8 mouse cellular contexts compared by ENCODE assay signal in the genomic region with DNA sequence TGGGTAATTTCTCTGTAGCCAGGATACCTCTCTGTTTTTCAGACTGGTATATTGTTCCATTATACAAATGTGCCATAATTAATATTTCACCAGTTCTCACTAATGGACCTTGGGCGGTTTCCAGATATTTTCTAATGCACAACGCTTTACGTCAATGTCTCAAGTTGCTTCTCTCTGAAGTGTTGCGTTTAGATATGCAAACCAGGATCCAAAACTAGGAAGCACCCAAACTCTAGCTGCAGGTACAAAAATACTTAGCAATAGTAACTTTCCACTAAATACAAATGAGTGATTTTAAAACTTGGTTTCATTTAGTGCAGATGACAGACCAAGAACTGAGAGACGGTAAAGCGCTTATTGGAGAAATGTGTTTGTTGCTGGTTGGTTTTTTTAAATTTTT. TPM values are rescaled to one million over a fixed set of nuclear protein-coding genes. Genes with fewer than 3 reads are reported as not detected.
A peak's percentile ranks its signal among the peaks of the same experiment; 100 is the strongest.
DNase-seq lines count a peak whose midpoint lies in the region; ATAC-seq and TF ChIP-seq lines count a peak whose summit lies in the region.

No protein-coding gene starts in this region.

- H3K9me3 ChIP-seq in neural tube, embryonic 15.5 days (replicated peaks) = no peaks in the 10 kb centered on the region

- no peaks in the 10 kb centered on the region for H3K27me3 ChIP-seq in neural tube, embryonic 15.5 days (replicated peaks)

- 5% methylated on average over 6 of the region's 6 CpGs for WGBS in neural tube, embryonic 15.5 days

- H3K36me3 ChIP-seq in neural tube, embryonic 15.5 days = no peaks in the 10 kb centered on the region

- DNase-seq in layer of hippocampus, adult 2 months (ENCODE audit: low spot score in 2 of 2) = no peak
- DNase-seq in layer of hippocampus, adult 9-10 months (ENCODE audit: low spot score) = no peak
- peak; percentile 11 for DNase-seq in c-Kit-negative CD71-positive TER-119-positive erythroid progenitor cells, embryonic 14.5 days (ENCODE audit: low read depth, low spot score)
- DNase-seq in induced T-regulatory cell, adult 2 months (ENCODE audit: low read depth) = peak; percentile 41
- DNase-seq in embryo, embryonic 11 days = no peak
- DNase-seq in left cerebral cortex, adult 11 months (ENCODE audit: low spot score) = no peak

- ATAC-seq in neural tube, embryonic 15.5 days (ENCODE audit: low FRiP score) = no peak
- no peak for ATAC-seq in megakaryocyte-erythroid progenitor cell, adult 5-6 weeks (replicated peaks; ENCODE audit: low FRiP score, low TSS enrichment, poor library complexity, severe bottlenecking)

- H3K4me3 ChIP-seq in layer of hippocampus, adult 2 months = peak overlapping the region; percentile 81
- H3K4me3 ChIP-seq in neural tube, embryonic 15.5 days (replicated peaks) = peak overlapping the region; percentile 94

- TF ChIP-seq CTCF in layer of hippocampus, adult 2 months (conservative IDR thresholded peaks at IDR 0.05) = no peak

- H3K4me1 ChIP-seq in neural tube, embryonic 15.5 days = peaks cover 32% of the 10 kb centered on the region

- peak overlapping the region; percentile 94 for H3K9ac ChIP-seq in neural tube, embryonic 15.5 days (replicated peaks)

- H3K4me2 ChIP-seq in neural tube, embryonic 15.5 days = peak overlapping the region; percentile 63

- peak overlapping the region; percentile 92 for H3K27ac ChIP-seq in layer of hippocampus, adult 2 months
- H3K27ac ChIP-seq in neural tube, embryonic 15.5 days (replicated peaks) = peak overlapping the region; percentile 87; the same call in 1 of the 2 replicates

RNA-seq across cellular contexts. Expression of gene Ppp1r2, which starts 1.0 kb away (rescaled TPM):
- 10 to 100 TPM; 93.3 to 98.1 TPM for total RNA-seq in layer of hippocampus, adult 2 months (2021)
- 121 and 123 TPM in 2 replicates for polyA plus RNA-seq in neural tube, embryonic 15.5 days (2015; fragmentation: Nextera tagmentation; extraction: Ambion mirVana)
- 43.3 and 53.4 TPM in 2 replicates for total RNA-seq in megakaryocyte-erythroid progenitor cell, adult 5-6 weeks (2014; fragmentation: Nextera tagmentation)
- 48.4 and 57.5 TPM in 2 replicates for total RNA-seq in megakaryocyte-erythroid progenitor cell, adult 5-6 weeks (2017)

RNA-seq across cellular contexts. Expression of gene Apod, which starts 40.5 kb away (rescaled TPM):
- total RNA-seq in layer of hippocampus, adult 2 months (2021) = 100 to 1,000 TPM; 107 to 123 TPM
- polyA plus RNA-seq in neural tube, embryonic 15.5 days (2015; fragmentation: Nextera tagmentation; extraction: Ambion mirVana) = 48.8 and 54.0 TPM in 2 replicates
- total RNA-seq in megakaryocyte-erythroid progenitor cell, adult 5-6 weeks (2014; fragmentation: Nextera tagmentation) = not detected in 2 replicates
- not detected in 2 replicates for total RNA-seq in megakaryocyte-erythroid progenitor cell, adult 5-6 weeks (2017)

Comparison
In these comparisons a context has a peak if more than half of its experiments do, and no peak if none do; other contexts are left out.
1. DNase-seq: peak in c-Kit-negative CD71-positive TER-119-positive erythroid progenitor cells, embryonic 14.5 days (single experiment) and induced T-regulatory cell, adult 2 months (single experiment); none in layer of hippocampus, adult 2 months (0 of 2), layer of hippocampus, adult 9-10 months (single experiment), embryo, embryonic 11 days (single experiment) and left cerebral cortex, adult 11 months (single experiment).
2. RNA of gene Apod, which starts 40.5 kb away (total RNA-seq): 107 to 123 TPM in layer of hippocampus, adult 2 months; not detected in megakaryocyte-erythroid progenitor cell, adult 5-6 weeks; every median in the first group is over 100 times any median in the second.